Mouse (Mus musculus): ENCODE measurements at regions not wholly inside any gene's neighbourhood (a gene's known extent, or its start where the extent isn't known, plus 50 kb on each side); places are given as distances from the start of the nearest gene placed in this dataset.

DNA sequence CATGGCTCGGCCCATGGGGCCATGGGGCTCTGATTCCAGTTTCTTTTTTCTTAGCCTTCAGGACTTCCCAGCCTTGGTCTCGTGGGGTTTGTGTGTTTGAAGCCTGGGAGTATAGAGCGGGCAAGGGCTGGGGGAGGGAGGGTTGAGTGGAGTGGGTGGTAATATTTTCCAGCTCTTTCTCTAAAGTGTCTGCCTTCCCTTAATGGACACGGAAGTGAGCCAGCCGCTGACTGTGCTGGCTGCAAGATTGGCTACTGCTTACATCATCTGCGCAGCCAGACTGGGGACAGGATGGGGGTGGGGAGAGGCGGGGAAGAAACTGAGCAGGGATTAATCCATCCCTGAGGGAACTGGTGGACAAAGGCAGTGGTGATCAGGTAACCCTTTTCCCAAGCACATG is 52.3 kb downstream of the Tnp1 start:
- Histone ChIP-seq H3K4me2 (ENCODE audit: low read depth) (peak overlapping the region; percentile 85), H3K79me2 (ENCODE audit: control insufficient read depth, insufficient read depth) (no peaks in the 10 kb centered on the region), H3K36me3 (ENCODE audit: control insufficient read depth, insufficient read depth) (no peaks in the 10 kb centered on the region), H3K27me3 (ENCODE audit: control insufficient read depth, insufficient read depth, insufficient read length) (no peaks in the 10 kb centered on the region), H3K4me3 (no peak overlapping the region), H3ac (ENCODE audit: control insufficient read depth, insufficient read length) (no peak overlapping the region)
- TF ChIP-seq E2F4 (IDR thresholded peaks at IDR 0.05; ENCODE audit: insufficient read depth) (no peak), POLR2AphosphoS2 (IDR thresholded peaks at IDR 0.05; ENCODE audit: insufficient read length, low read depth) (no peak), POLR2A (IDR thresholded peaks at IDR 0.05; ENCODE audit: insufficient read length, low read depth) (no peak), MYOD1 (IDR thresholded peaks at IDR 0.05; ENCODE audit: control insufficient read depth in 1 of 3, insufficient read length in 2 of 3, low read depth in 2 of 3) (peak in 1 of 3 experiments; percentile 49), MYOG (IDR thresholded peaks at IDR 0.05; ENCODE audit: control insufficient read depth in 1 of 3, insufficient read depth in 1 of 3, insufficient read length in 2 of 3, low read depth in 2 of 3) (peak in 1 of 3 experiments; percentile 41), MAX (IDR thresholded peaks at IDR 0.05; ENCODE audit: low read depth) (no peak), TCF12 (IDR thresholded peaks at IDR 0.05; ENCODE audit: insufficient read depth, poor library complexity, severe bottlenecking) (no peak), SRF (IDR thresholded peaks at IDR 0.05; ENCODE audit: control insufficient read depth, insufficient read length, low read depth) (peak; percentile 97), USF1 (IDR thresholded peaks at IDR 0.05; ENCODE audit: low read depth) (no peak), CEBPB (IDR thresholded peaks at IDR 0.05; ENCODE audit: insufficient read depth, poor library complexity, severe bottlenecking) (peak; percentile 96), TCF3 (IDR thresholded peaks at IDR 0.05; ENCODE audit: insufficient read length, low read depth) (no peak), REST (IDR thresholded peaks at IDR 0.05; ENCODE audit: insufficient read depth, insufficient read length) (no peak)

DNA sequence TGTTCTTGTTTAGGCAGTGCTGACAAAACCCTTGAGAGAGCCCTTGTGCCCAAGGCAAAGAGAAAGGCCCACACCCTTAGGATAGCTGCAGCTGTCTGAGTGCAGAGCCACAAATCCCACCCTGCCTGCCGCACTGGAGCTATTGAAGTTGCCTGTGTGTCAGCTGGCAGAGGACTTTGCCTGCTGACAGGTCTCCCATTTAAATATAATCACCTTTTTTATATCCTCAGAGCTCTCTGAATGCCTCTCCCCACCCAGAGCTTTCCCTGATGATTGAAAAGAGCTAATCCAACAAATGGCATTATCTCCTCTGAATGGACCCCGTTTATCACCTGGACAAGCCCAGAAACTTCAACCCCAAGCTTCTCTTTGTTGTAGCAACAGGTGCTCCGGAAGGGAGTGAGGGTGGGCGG is 55.5 kb downstream of the Tnp1 start:
- Histone ChIP-seq H3K27me3 (ENCODE audit: control insufficient read depth, insufficient read depth, insufficient read length) (no peaks in the 10 kb centered on the region), H3K4me2 (ENCODE audit: low read depth) (peak overlapping the region; percentile 46), H3K4me3 (no peak overlapping the region), H3ac (ENCODE audit: control insufficient read depth, insufficient read length) (no peak overlapping the region), H3K79me2 (ENCODE audit: control insufficient read depth, insufficient read depth) (no peaks in the 10 kb centered on the region), H3K36me3 (ENCODE audit: control insufficient read depth, insufficient read depth) (no peaks in the 10 kb centered on the region)
- TF ChIP-seq SRF (IDR thresholded peaks at IDR 0.05; ENCODE audit: control insufficient read depth, insufficient read length, low read depth) (no peak), USF1 (IDR thresholded peaks at IDR 0.05; ENCODE audit: low read depth) (no peak), MAX (IDR thresholded peaks at IDR 0.05; ENCODE audit: low read depth) (no peak), CEBPB (IDR thresholded peaks at IDR 0.05; ENCODE audit: insufficient read depth, poor library complexity, severe bottlenecking) (peak; percentile 13; the same call in 1 of the 2 replicates), E2F4 (IDR thresholded peaks at IDR 0.05; ENCODE audit: insufficient read depth) (no peak), TCF3 (IDR thresholded peaks at IDR 0.05; ENCODE audit: insufficient read length, low read depth) (peak; percentile 84), REST (IDR thresholded peaks at IDR 0.05; ENCODE audit: insufficient read depth, insufficient read length) (no peak), POLR2A (IDR thresholded peaks at IDR 0.05; ENCODE audit: insufficient read length, low read depth) (peak; percentile 42), MYOG (IDR thresholded peaks at IDR 0.05; ENCODE audit: control insufficient read depth in 1 of 3, insufficient read depth in 1 of 3, insufficient read length in 2 of 3, low read depth in 2 of 3) (peak; percentile 82 to 96 (median 94)), POLR2AphosphoS2 (IDR thresholded peaks at IDR 0.05; ENCODE audit: insufficient read length, low read depth) (no peak), TCF12 (IDR thresholded peaks at IDR 0.05; ENCODE audit: insufficient read depth, poor library complexity, severe bottlenecking) (peak; percentile 81), MYOD1 (IDR thresholded peaks at IDR 0.05; ENCODE audit: control insufficient read depth in 1 of 3, insufficient read length in 2 of 3, low read depth in 2 of 3) (peak; percentile 92 to 96 (median 94))

DNA sequence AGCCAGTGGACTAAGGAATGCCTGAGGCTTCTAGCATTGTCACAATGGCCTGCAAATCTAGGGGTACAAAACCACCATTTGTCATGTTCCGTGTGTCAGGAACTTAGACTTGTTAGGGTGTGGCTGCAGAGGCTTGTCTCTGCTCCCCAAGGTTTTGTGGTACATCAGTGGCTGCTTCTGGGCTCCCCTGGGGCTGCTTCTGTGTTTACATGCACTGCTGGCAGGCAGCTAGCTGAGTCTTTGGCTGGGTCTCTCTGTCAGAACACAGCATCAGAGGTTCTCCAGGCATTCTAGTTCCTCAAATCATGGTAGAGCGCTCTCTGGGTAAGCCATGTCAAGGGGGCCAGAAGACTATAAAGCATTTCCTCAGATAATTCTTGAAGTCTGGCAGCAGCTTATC is 60.3 kb downstream of the Tnp1 start:
- no peaks in the 10 kb centered on the region for H3K79me2 ChIP-seq (ENCODE audit: control insufficient read depth, insufficient read depth)
- TF ChIP-seq USF1 (IDR thresholded peaks at IDR 0.05; ENCODE audit: low read depth) (no peak), SRF (IDR thresholded peaks at IDR 0.05; ENCODE audit: control insufficient read depth, insufficient read length, low read depth) (no peak), MAX (IDR thresholded peaks at IDR 0.05; ENCODE audit: low read depth) (no peak), TCF12 (IDR thresholded peaks at IDR 0.05; ENCODE audit: insufficient read depth, poor library complexity, severe bottlenecking) (no peak), POLR2A (IDR thresholded peaks at IDR 0.05; ENCODE audit: insufficient read length, low read depth) (no peak), POLR2AphosphoS2 (IDR thresholded peaks at IDR 0.05; ENCODE audit: insufficient read length, low read depth) (no peak), REST (IDR thresholded peaks at IDR 0.05; ENCODE audit: insufficient read depth, insufficient read length) (no peak), MYOG (IDR thresholded peaks at IDR 0.05; ENCODE audit: control insufficient read depth in 1 of 3, insufficient read depth in 1 of 3, insufficient read length in 2 of 3, low read depth in 2 of 3) (no peak), E2F4 (IDR thresholded peaks at IDR 0.05; ENCODE audit: insufficient read depth) (no peak), MYOD1 (IDR thresholded peaks at IDR 0.05; ENCODE audit: control insufficient read depth in 1 of 3, insufficient read length in 2 of 3, low read depth in 2 of 3) (no peak), CEBPB (IDR thresholded peaks at IDR 0.05; ENCODE audit: insufficient read depth, poor library complexity, severe bottlenecking) (no peak), TCF3 (IDR thresholded peaks at IDR 0.05; ENCODE audit: insufficient read length, low read depth) (no peak)
- H3ac ChIP-seq (ENCODE audit: control insufficient read depth, insufficient read length), result no peak overlapping the region
- H3K36me3 ChIP-seq (ENCODE audit: control insufficient read depth, insufficient read depth), result no peaks in the 10 kb centered on the region
- no peak overlapping the region for H3K4me3 ChIP-seq
- H3K27me3 ChIP-seq (ENCODE audit: control insufficient read depth, insufficient read depth, insufficient read length), result no peaks in the 10 kb centered on the region
- H3K4me2 ChIP-seq (ENCODE audit: low read depth), result peak overlapping the region; percentile 5

DNA sequence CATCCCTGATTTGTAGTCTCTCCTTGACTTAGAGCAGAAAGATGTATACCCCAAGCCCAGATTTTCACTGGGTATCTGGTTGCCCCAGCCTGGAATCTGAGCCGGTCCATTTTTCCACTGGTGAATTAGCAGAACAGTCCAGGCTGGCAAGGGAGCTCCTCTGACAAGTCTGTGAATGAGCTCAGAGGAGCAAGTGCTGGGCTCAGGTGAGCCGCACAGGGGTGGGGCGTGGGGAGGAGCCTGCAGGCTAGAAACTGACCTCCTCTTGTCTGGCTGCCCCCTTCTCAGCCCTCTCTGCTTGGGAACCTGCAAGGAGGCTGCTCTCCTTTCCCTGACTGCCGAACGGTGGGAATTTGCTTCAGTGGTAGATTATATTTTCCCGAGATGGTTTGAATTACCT is 62.8 kb downstream of the Tnp1 start:
- Histone ChIP-seq H3K27me3 (ENCODE audit: control insufficient read depth, insufficient read depth, insufficient read length) (no peaks in the 10 kb centered on the region), H3K4me3 (no peak overlapping the region), H3ac (ENCODE audit: control insufficient read depth, insufficient read length) (no peak overlapping the region), H3K36me3 (ENCODE audit: control insufficient read depth, insufficient read depth) (no peaks in the 10 kb centered on the region), H3K4me2 (ENCODE audit: low read depth) (peak overlapping the region; percentile 63), H3K79me2 (ENCODE audit: control insufficient read depth, insufficient read depth) (no peaks in the 10 kb centered on the region)
- TF ChIP-seq SRF (IDR thresholded peaks at IDR 0.05; ENCODE audit: control insufficient read depth, insufficient read length, low read depth), result no peak
- TF ChIP-seq MYOD1 (IDR thresholded peaks at IDR 0.05; ENCODE audit: control insufficient read depth in 1 of 3, insufficient read length in 2 of 3, low read depth in 2 of 3), result no peak
- no peak for TF ChIP-seq REST (IDR thresholded peaks at IDR 0.05; ENCODE audit: insufficient read depth, insufficient read length)
- TF ChIP-seq POLR2A (IDR thresholded peaks at IDR 0.05; ENCODE audit: insufficient read length, low read depth), result no peak
- no peak for TF ChIP-seq POLR2AphosphoS2 (IDR thresholded peaks at IDR 0.05; ENCODE audit: insufficient read length, low read depth)
- TF ChIP-seq MAX (IDR thresholded peaks at IDR 0.05; ENCODE audit: low read depth), result no peak
- TF ChIP-seq TCF3 (IDR thresholded peaks at IDR 0.05; ENCODE audit: insufficient read length, low read depth), result no peak
- no peak for TF ChIP-seq TCF12 (IDR thresholded peaks at IDR 0.05; ENCODE audit: insufficient read depth, poor library complexity, severe bottlenecking)
- TF ChIP-seq E2F4 (IDR thresholded peaks at IDR 0.05; ENCODE audit: insufficient read depth), result no peak
- TF ChIP-seq CEBPB (IDR thresholded peaks at IDR 0.05; ENCODE audit: insufficient read depth, poor library complexity, severe bottlenecking), result no peak
- no peak for TF ChIP-seq MYOG (IDR thresholded peaks at IDR 0.05; ENCODE audit: control insufficient read depth in 1 of 3, insufficient read depth in 1 of 3, insufficient read length in 2 of 3, low read depth in 2 of 3)
- no peak for TF ChIP-seq USF1 (IDR thresholded peaks at IDR 0.05; ENCODE audit: low read depth)

Data from myocyte (in vitro differentiated cells).